Mouse (Mus musculus): ENCODE results near the gene Ttll1. TPM values are rescaled to one million over a fixed set of nuclear protein-coding genes. Genes with fewer than 3 reads are reported as not detected.
"Not testable (repeated sequence)": the region's sequence is repeated elsewhere in the genome, so short reads cannot be mapped to it uniquely, and the experiment has no call there.

Ttll1 gene
- polyA plus RNA-seq, 1 experiment from 2014 or later = 74.7 TPM

- ATAC-seq (ENCODE audit: low FRiP score) (no peak), DNase-seq (ENCODE audit: low spot score) (no peak)
- no peak overlapping the region for H3K4me3 ChIP-seq (replicated peaks; ENCODE audit: low read length)
- H3K9ac ChIP-seq = no peak overlapping the region
- peaks cover 7% of the 10 kb centered on the region; the same call in 1 of the 2 replicates for H3K4me1 ChIP-seq (replicated peaks; ENCODE audit: control insufficient read depth, insufficient read depth, low read length)
- no peak overlapping the region for H3K4me2 ChIP-seq (replicated peaks)
- 77% methylated on average over 4 of the region's 4 CpGs for WGBS
- no peaks in the 10 kb centered on the region for H3K27me3 ChIP-seq (ENCODE audit: control insufficient read depth, insufficient read depth, low read length)
- no peaks in the 10 kb centered on the region for H3K9me3 ChIP-seq (ENCODE audit: control insufficient read depth, low read length)
- H3K36me3 ChIP-seq (replicated peaks; ENCODE audit: control insufficient read depth, insufficient read depth) = no peaks in the 10 kb centered on the region
- H3K27ac ChIP-seq = no peak overlapping the region
Observed at GRCm38 (mm10) chr15:83466331-83466730, 44.4 kb downstream of the Ttll1 start.

GRCm38 (mm10) chr15:83464905-83465650 is 45.6 kb downstream of the Ttll1 start:
- ATAC-seq (ENCODE audit: low FRiP score) = 0 out of 2 replicates have a peak, but pooled peaks have one; percentile 3

GRCm38 (mm10) chr15:83464083-83464904 is 46.4 kb downstream of the Ttll1 start, which contains the start of gene Pacsin2:
Gene Pacsin2 (minus strand): TSS chr15:83464606.
- under 1% methylated on average over 85 of the region's 88 CpGs for WGBS
- ATAC-seq (ENCODE audit: low FRiP score) (peak; percentile 98), DNase-seq (ENCODE audit: low spot score) (peak; percentile 94)
- Histone ChIP-seq H3K9ac (peak within 1 kb of the TSS; percentile 63), H3K27me3 (ENCODE audit: control insufficient read depth, insufficient read depth, low read length) (no peaks in the 10 kb centered on the region), H3K4me1 (replicated peaks; ENCODE audit: control insufficient read depth, insufficient read depth, low read length) (peaks cover 7% of the 10 kb centered on the region; the same call in 1 of the 2 replicates), H3K27ac (no peak within 1 kb of the TSS), H3K4me2 (replicated peaks) (peak within 1 kb of the TSS; percentile 80), H3K4me3 (replicated peaks; ENCODE audit: low read length) (peak within 1 kb of the TSS; percentile 75), H3K36me3 (replicated peaks; ENCODE audit: control insufficient read depth, insufficient read depth) (no peaks in the 10 kb centered on the region), H3K9me3 (ENCODE audit: control insufficient read depth, low read length) (no peaks in the 10 kb centered on the region)

More at GRCm38 (mm10) chr15:83464905-83465650, 45.6 kb downstream of the Ttll1 start:
- WGBS = 76% methylated on average over 19 of the region's 19 CpGs
- peaks cover 7% of the 10 kb centered on the region; the same call in 1 of the 2 replicates for H3K4me1 ChIP-seq (replicated peaks; ENCODE audit: control insufficient read depth, insufficient read depth, low read length)
- DNase-seq (ENCODE audit: low spot score) = no peak
- no peaks in the 10 kb centered on the region for H3K36me3 ChIP-seq (replicated peaks; ENCODE audit: control insufficient read depth, insufficient read depth)
- H3K27me3 ChIP-seq (ENCODE audit: control insufficient read depth, insufficient read depth, low read length) = no peaks in the 10 kb centered on the region
- H3K9ac ChIP-seq = no peak overlapping the region
- H3K9me3 ChIP-seq (ENCODE audit: control insufficient read depth, low read length) = no peaks in the 10 kb centered on the region
- H3K4me3 ChIP-seq (replicated peaks; ENCODE audit: low read length) = peak overlapping the region; percentile 75
- H3K4me2 ChIP-seq (replicated peaks) = peak overlapping the region; percentile 80
- no peak overlapping the region for H3K27ac ChIP-seq

DNA sequence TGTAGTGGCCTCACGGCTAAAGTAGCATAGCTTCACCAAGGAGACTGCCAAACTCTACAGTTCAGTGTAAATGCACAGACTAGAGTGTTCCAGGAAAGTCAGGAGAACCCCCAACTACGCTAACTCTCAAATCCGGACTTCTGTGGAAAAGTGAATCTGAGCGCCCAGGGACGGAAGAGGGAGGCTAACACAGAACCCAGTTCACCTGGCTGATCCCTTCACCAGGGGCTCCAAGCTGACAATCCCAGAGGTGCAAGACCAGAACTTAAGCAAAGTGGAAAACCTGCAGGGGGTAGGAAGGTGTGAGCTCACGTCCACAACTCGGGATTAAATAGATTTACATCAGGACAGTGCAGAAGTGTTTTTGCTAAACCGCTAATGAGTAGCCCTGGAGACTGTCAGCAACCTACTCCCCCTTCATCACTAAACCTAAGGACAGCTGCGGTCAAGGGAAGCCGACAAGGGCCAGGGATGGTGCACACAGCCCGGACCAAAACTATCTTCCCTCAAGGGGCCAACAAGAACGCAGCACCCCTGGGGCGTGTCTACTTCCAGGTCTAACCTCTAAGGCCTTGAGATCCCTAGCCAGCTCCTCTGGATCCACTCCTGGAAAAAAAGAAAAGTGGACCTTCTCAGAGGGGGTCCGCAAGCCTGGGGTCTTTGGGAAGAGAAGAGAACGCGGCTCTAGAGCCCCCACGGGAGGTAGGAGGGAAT is 47.2 kb downstream of the Ttll1 start:
- 10% methylated on average over 17 of the region's 17 CpGs for WGBS
- peak overlapping the region; percentile 75 for H3K4me3 ChIP-seq (replicated peaks; ENCODE audit: low read length)
- no peak overlapping the region for H3K27ac ChIP-seq
- no peak for DNase-seq (ENCODE audit: low spot score)
- peaks cover 7% of the 10 kb centered on the region; the same call in 1 of the 2 replicates for H3K4me1 ChIP-seq (replicated peaks; ENCODE audit: control insufficient read depth, insufficient read depth, low read length)
- no peaks in the 10 kb centered on the region for H3K36me3 ChIP-seq (replicated peaks; ENCODE audit: control insufficient read depth, insufficient read depth)
- peak overlapping the region; percentile 63 for H3K9ac ChIP-seq
- no peaks in the 10 kb centered on the region for H3K9me3 ChIP-seq (ENCODE audit: control insufficient read depth, low read length)
- no peak for ATAC-seq (ENCODE audit: low FRiP score)
- H3K4me2 ChIP-seq (replicated peaks) = peak overlapping the region; percentile 80
- H3K27me3 ChIP-seq (ENCODE audit: control insufficient read depth, insufficient read depth, low read length) = no peaks in the 10 kb centered on the region

- not testable (repeated sequence) for H3K36me3 ChIP-seq (replicated peaks; ENCODE audit: control insufficient read depth, insufficient read depth); H3K4me3 ChIP-seq (replicated peaks; ENCODE audit: low read length); H3K4me1 ChIP-seq (replicated peaks; ENCODE audit: control insufficient read depth, insufficient read depth, low read length); DNase-seq (ENCODE audit: low spot score); H3K27ac ChIP-seq; H3K27me3 ChIP-seq (ENCODE audit: control insufficient read depth, insufficient read depth, low read length); ATAC-seq (ENCODE audit: low FRiP score); H3K9ac ChIP-seq; H3K4me2 ChIP-seq (replicated peaks); H3K9me3 ChIP-seq (ENCODE audit: control insufficient read depth, low read length)
- WGBS = 94% methylated on average over 7 of the region's 8 CpGs
Observed at GRCm38 (mm10) chr15:83462349-83462748, 48.3 kb downstream of the Ttll1 start.

DNA sequence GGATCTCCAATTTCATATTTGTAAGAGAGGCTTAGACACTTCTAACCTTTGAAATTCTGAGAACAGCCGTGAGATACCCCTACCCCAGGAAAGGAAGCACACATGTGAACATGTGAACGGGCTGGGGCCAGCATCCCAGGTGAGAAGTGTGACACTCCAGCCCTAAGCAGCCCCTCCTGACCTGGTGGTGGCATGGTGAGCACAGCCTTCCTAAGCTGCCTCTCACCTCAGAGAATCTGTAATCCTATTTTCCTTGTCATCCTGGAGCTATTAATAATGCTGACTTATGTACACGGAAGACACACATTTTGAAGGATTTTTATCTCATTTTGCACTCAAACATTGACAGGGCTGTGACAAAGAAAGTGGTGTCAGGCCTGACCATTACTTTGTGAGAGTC is 49.8 kb downstream of the Ttll1 start:
- H3K4me3 ChIP-seq (replicated peaks; ENCODE audit: low read length) = no peak overlapping the region
- no peak overlapping the region for H3K9ac ChIP-seq
- peaks cover 7% of the 10 kb centered on the region; the same call in 1 of the 2 replicates for H3K4me1 ChIP-seq (replicated peaks; ENCODE audit: control insufficient read depth, insufficient read depth, low read length)
- no peak overlapping the region for H3K4me2 ChIP-seq (replicated peaks)
- DNase-seq (ENCODE audit: low spot score) = no peak
- H3K36me3 ChIP-seq (replicated peaks; ENCODE audit: control insufficient read depth, insufficient read depth) = no peaks in the 10 kb centered on the region
- no peaks in the 10 kb centered on the region for H3K27me3 ChIP-seq (ENCODE audit: control insufficient read depth, insufficient read depth, low read length)
- 89% methylated on average over 3 of the region's 3 CpGs for WGBS
- H3K27ac ChIP-seq = no peak overlapping the region
- ATAC-seq (ENCODE audit: low FRiP score) = no peak
- H3K9me3 ChIP-seq (ENCODE audit: control insufficient read depth, low read length) = no peaks in the 10 kb centered on the region

DNA sequence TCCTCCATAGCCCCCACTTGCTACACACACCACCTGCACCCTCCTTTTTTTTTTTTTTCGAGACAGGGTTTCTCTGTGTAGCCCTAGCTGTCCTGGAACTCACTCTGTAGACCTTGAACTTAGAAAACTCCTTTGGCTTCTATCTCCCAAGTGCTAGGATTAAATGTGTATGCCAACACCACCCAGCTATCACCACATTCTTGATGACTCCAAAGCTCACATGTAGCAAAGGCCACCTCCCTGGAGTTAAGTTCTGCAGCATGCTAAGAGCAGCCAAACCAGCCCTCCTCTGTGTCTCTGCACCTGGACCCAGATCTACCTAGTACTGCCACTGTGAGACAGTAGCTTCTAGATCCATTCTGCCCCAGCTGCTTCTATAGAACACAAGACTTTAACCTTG is 53.2 kb downstream of the Ttll1 start:
- H3K4me1 ChIP-seq (replicated peaks; ENCODE audit: control insufficient read depth, insufficient read depth, low read length) = no peaks in the 10 kb centered on the region
- H3K27ac ChIP-seq = no peak overlapping the region
- no peak overlapping the region for H3K4me3 ChIP-seq (replicated peaks; ENCODE audit: low read length)
- no peaks in the 10 kb centered on the region for H3K36me3 ChIP-seq (replicated peaks; ENCODE audit: control insufficient read depth, insufficient read depth)
- ATAC-seq (ENCODE audit: low FRiP score) (no peak), DNase-seq (ENCODE audit: low spot score) (no peak)
- 94% methylated on average over 1 of the region's 1 CpGs for WGBS
- no peak overlapping the region for H3K4me2 ChIP-seq (replicated peaks)
- H3K9me3 ChIP-seq (ENCODE audit: control insufficient read depth, low read length) = no peaks in the 10 kb centered on the region
- no peaks in the 10 kb centered on the region for H3K27me3 ChIP-seq (ENCODE audit: control insufficient read depth, insufficient read depth, low read length)
- H3K9ac ChIP-seq = no peak overlapping the region

GRCm38 (mm10) chr15:83455637-83456036 is 55.1 kb downstream of the Ttll1 start:
- H3K9me3 ChIP-seq (ENCODE audit: control insufficient read depth, low read length) = no peaks in the 10 kb centered on the region
- ATAC-seq (ENCODE audit: low FRiP score) (no peak), DNase-seq (ENCODE audit: low spot score) (no peak)
- H3K27me3 ChIP-seq (ENCODE audit: control insufficient read depth, insufficient read depth, low read length) = no peaks in the 10 kb centered on the region
- H3K27ac ChIP-seq = no peak overlapping the region
- no peak overlapping the region for H3K9ac ChIP-seq
- H3K4me1 ChIP-seq (replicated peaks; ENCODE audit: control insufficient read depth, insufficient read depth, low read length) = no peaks in the 10 kb centered on the region; the same call in 1 of the 2 replicates
- 90% methylated on average over 5 of the region's 5 CpGs for WGBS
- H3K4me3 ChIP-seq (replicated peaks; ENCODE audit: low read length) = no peak overlapping the region
- no peak overlapping the region for H3K4me2 ChIP-seq (replicated peaks)
- H3K36me3 ChIP-seq (replicated peaks; ENCODE audit: control insufficient read depth, insufficient read depth) = no peaks in the 10 kb centered on the region

DNA sequence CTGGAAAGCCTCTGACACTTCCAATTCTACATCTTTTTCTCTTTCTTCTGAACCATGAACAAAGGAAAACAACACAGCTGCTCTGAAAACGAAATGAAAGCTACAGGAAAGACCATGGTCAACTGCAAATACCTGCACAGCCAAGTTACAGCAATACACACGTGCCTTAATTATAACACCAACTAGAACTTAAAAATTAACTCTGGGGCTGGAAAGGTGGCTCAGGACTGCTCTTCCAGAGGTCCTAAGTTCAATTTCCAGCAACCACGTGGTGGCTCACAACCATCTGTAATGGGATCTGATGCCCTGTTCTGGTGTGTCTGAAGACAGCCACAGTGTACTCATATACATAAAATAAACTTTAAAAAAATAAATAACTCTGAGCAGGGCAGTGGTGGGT is 55.7 kb downstream of the Ttll1 start:
- no peak overlapping the region for H3K4me2 ChIP-seq (replicated peaks)
- no peaks in the 10 kb centered on the region for H3K36me3 ChIP-seq (replicated peaks; ENCODE audit: control insufficient read depth, insufficient read depth)
- H3K4me3 ChIP-seq (replicated peaks; ENCODE audit: low read length) = no peak overlapping the region
- no peak overlapping the region for H3K9ac ChIP-seq
- H3K4me1 ChIP-seq (replicated peaks; ENCODE audit: control insufficient read depth, insufficient read depth, low read length) = no peaks in the 10 kb centered on the region; the same call in 1 of the 2 replicates
- ATAC-seq (ENCODE audit: low FRiP score) = no peak
- H3K27me3 ChIP-seq (ENCODE audit: control insufficient read depth, insufficient read depth, low read length) = no peaks in the 10 kb centered on the region
- 82% methylated on average over 3 of the region's 3 CpGs for WGBS
- no peaks in the 10 kb centered on the region for H3K9me3 ChIP-seq (ENCODE audit: control insufficient read depth, low read length)
- no peak for DNase-seq (ENCODE audit: low spot score)
- no peak overlapping the region for H3K27ac ChIP-seq
